Mouse (Mus musculus): ENCODE measurements around the gene Triap1. TPM values are rescaled to one million over a fixed set of nuclear protein-coding genes. Genes with fewer than 3 reads are reported as not detected.

Triap1 gene
- 33.4 TPM for polyA plus RNA-seq (2014; fragmentation: Illumina TruSeq; extraction: RNeasy Lipid Tissue Mini Kit (QIAGEN cat#74804); ENCODE audit: low read depth, low replicate concordance)

GRCm38 (mm10) chr5:115340577-115341313 lies at the start of gene Triap1, which contains the start of gene Gatc:
TSS of gene Triap1 (plus strand) at chr5:115341225.
TSS of gene Gatc (minus strand) at chr5:115341178.

DNA sequence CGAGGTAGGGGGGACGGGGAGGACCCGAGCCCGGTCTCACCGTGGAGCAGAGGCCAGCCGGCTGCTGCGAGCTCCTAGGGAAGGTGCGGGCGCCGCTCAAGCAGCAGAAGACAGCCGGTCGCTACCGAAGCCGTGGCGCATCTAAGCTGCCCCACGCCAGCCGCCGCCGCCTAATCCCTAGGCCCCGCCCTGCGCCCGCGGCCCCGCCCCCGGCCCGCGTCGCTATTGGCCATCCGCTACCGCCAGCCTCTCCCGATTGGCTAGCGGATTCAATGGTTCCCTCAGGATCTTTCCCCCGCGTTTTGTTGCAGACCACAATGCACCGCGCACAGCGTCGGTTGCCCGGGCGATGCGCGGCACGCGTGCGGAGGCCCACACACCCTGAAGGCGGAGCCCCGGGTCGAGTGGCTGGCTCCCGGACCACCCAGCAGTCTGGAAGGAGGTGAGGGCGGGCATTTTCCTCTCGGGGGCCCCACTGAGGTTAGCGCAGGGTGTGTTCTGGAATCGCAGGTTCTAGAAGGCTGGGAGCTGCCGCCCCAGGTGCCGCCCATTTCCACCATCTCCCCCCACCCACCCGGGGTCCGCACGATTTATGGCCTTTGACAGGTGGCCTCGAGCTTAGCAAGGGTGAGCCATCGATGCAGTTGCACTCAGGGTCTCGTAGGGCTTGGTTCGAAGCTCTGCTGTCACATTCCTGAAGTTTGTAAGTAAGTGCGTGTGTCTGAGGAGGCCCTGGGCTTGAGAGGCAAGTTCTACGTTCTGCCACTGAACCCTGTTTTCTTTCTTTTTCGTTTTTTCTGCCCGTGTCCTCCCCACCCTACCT lies 40.0 kb upstream of the Triap1 start, which contains the start of gene Dynll1:
Gene Dynll1, minus strand, starts transcription at position 208 of the 823 bp plus-strand sequence.

GRCm38 (mm10) chr5:115326875-115327609 lies 14.0 kb upstream of the Triap1 start, which contains the start of gene Srsf9:
TSS of gene Srsf9 (plus strand) at chr5:115327177.

DNA sequence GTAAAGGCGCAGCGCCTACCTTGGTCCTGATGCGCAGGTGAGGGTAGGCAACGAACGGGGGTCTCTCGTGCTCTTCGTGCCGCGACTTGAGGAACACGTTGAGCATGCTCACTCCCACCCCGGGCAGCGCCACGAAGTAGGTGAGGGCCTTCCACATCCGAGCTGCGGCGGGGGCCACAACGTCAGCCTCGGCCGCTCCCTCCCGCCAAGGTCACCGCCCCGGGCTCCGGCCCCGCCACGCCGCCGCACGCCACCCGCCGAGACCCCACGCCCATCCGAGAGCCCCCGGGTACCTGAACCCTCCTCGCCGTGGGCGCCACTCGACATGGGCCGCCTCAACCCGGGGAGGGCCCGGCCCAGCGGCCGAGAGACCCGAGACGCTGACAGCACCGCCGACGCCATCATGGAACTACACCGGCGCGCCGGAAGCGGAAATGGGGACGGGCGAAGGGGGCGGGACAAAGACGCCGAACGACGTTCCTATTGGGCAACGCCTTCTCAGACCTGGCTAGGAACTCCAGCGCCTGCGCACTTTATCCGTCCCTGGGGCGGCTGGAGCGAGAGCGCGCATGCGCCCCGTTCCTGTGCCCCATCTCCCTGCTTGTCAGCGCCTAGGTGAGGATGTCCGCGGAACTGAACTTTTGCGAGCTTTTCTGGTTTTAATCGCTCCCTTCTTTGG lies 7.7 kb downstream of the Triap1 start, which contains the start of gene Cox6a1:
Gene Cox6a1, minus strand, starts transcription at position 436 of the 679 bp plus-strand sequence.

Other genes starting within 250 kb of the Triap1 start
- not detected for gene Gm10401, start 242.9 kb upstream of the Triap1 start, polyA plus RNA-seq (2014; fragmentation: Illumina TruSeq; extraction: RNeasy Lipid Tissue Mini Kit (QIAGEN cat#74804); ENCODE audit: low read depth, low replicate concordance)
- gene Acads, start 221.9 kb upstream of the Triap1 start, polyA plus RNA-seq (2014; fragmentation: Illumina TruSeq; extraction: RNeasy Lipid Tissue Mini Kit (QIAGEN cat#74804); ENCODE audit: low read depth, low replicate concordance) = 243 TPM
- gene Unc119b, start 206.2 kb upstream of the Triap1 start, polyA plus RNA-seq (2014; fragmentation: Illumina TruSeq; extraction: RNeasy Lipid Tissue Mini Kit (QIAGEN cat#74804); ENCODE audit: low read depth, low replicate concordance) = 18.8 TPM
- gene Mlec, start 183.0 kb upstream of the Triap1 start, polyA plus RNA-seq (2014; fragmentation: Illumina TruSeq; extraction: RNeasy Lipid Tissue Mini Kit (QIAGEN cat#74804); ENCODE audit: low read depth, low replicate concordance) = 59.9 TPM
- gene Cabp1, start 146.8 kb upstream of the Triap1 start, polyA plus RNA-seq (2014; fragmentation: Illumina TruSeq; extraction: RNeasy Lipid Tissue Mini Kit (QIAGEN cat#74804); ENCODE audit: low read depth, low replicate concordance) = 11.9 TPM
- gene Pop5, start 105.4 kb upstream of the Triap1 start, polyA plus RNA-seq (2014; fragmentation: Illumina TruSeq; extraction: RNeasy Lipid Tissue Mini Kit (QIAGEN cat#74804); ENCODE audit: low read depth, low replicate concordance) = 57.9 TPM
- 267 TPM for gene Rnf10, start 68.3 kb upstream of the Triap1 start, polyA plus RNA-seq (2014; fragmentation: Illumina TruSeq; extraction: RNeasy Lipid Tissue Mini Kit (QIAGEN cat#74804); ENCODE audit: low read depth, low replicate concordance)
- 119 TPM for gene Coq5, start 61.6 kb upstream of the Triap1 start, polyA plus RNA-seq (2014; fragmentation: Illumina TruSeq; extraction: RNeasy Lipid Tissue Mini Kit (QIAGEN cat#74804); ENCODE audit: low read depth, low replicate concordance)
- gene Dynll1, start 40.2 kb upstream of the Triap1 start, polyA plus RNA-seq (2014; fragmentation: Illumina TruSeq; extraction: RNeasy Lipid Tissue Mini Kit (QIAGEN cat#74804); ENCODE audit: low read depth, low replicate concordance) = 76.2 TPM
- gene Srsf9, start 14.0 kb upstream of the Triap1 start, polyA plus RNA-seq (2014; fragmentation: Illumina TruSeq; extraction: RNeasy Lipid Tissue Mini Kit (QIAGEN cat#74804); ENCODE audit: low read depth, low replicate concordance) = 20.9 TPM
- gene Gatc, start within 50 bp of the Triap1 start, polyA plus RNA-seq (2014; fragmentation: Illumina TruSeq; extraction: RNeasy Lipid Tissue Mini Kit (QIAGEN cat#74804); ENCODE audit: low read depth, low replicate concordance) = 27.9 TPM
- 301 TPM for gene Cox6a1, start 7.8 kb downstream of the Triap1 start, polyA plus RNA-seq (2014; fragmentation: Illumina TruSeq; extraction: RNeasy Lipid Tissue Mini Kit (QIAGEN cat#74804); ENCODE audit: low read depth, low replicate concordance)
- gene Msi1, start 88.4 kb downstream of the Triap1 start, polyA plus RNA-seq (2014; fragmentation: Illumina TruSeq; extraction: RNeasy Lipid Tissue Mini Kit (QIAGEN cat#74804); ENCODE audit: low read depth, low replicate concordance) = 0.39 TPM
- not detected for gene Pla2g1b, start 125.0 kb downstream of the Triap1 start, polyA plus RNA-seq (2014; fragmentation: Illumina TruSeq; extraction: RNeasy Lipid Tissue Mini Kit (QIAGEN cat#74804); ENCODE audit: low read depth, low replicate concordance)
- 27.2 TPM for gene Sirt4, start 143.5 kb downstream of the Triap1 start, polyA plus RNA-seq (2014; fragmentation: Illumina TruSeq; extraction: RNeasy Lipid Tissue Mini Kit (QIAGEN cat#74804); ENCODE audit: low read depth, low replicate concordance)
- gene Pxn, start 165.5 kb downstream of the Triap1 start, polyA plus RNA-seq (2014; fragmentation: Illumina TruSeq; extraction: RNeasy Lipid Tissue Mini Kit (QIAGEN cat#74804); ENCODE audit: low read depth, low replicate concordance) = 39.8 TPM
- gene Rplp0, start 218.2 kb downstream of the Triap1 start, polyA plus RNA-seq (2014; fragmentation: Illumina TruSeq; extraction: RNeasy Lipid Tissue Mini Kit (QIAGEN cat#74804); ENCODE audit: low read depth, low replicate concordance) = 1,068 TPM
- 26.4 TPM for gene Gcn1l1, start 224.0 kb downstream of the Triap1 start, polyA plus RNA-seq (2014; fragmentation: Illumina TruSeq; extraction: RNeasy Lipid Tissue Mini Kit (QIAGEN cat#74804); ENCODE audit: low read depth, low replicate concordance)